Mouse (Mus musculus): ENCODE data around the gene Ms4a6c. TPM values are rescaled to one million over a fixed set of nuclear protein-coding genes. Genes with fewer than 3 reads are reported as not detected.
"Not testable (repeated sequence)": the region's sequence is repeated elsewhere in the genome, so short reads cannot be mapped to it uniquely, and the experiment has no call there.

Gene Ms4a6c
- total RNA-seq, 2 experiments from 2014 or later: 0.85 TPM; not detected in 1

DNA sequence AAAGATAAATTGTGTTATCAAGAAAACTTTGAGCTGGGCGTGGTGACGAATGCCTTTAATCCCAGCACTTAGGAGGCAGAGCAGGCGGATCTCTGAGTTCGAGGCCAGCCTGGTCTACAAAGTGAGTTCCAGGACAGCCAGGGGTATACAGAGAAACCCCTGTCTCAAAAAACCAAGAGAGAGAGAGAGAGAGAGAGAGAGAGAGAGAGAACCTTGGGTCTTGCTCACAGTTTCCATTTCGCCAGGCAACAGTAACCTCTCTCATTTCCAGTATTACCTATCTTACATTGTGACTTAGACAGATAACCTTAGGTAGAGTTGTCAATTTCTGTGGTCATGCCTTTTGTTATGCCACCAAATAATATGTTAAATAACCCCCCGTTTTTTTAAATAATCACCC is 27.2 kb downstream of the Ms4a6c start:
- ATAC-seq (replicated peaks; ENCODE audit: low FRiP score, low TSS enrichment, poor library complexity, severe bottlenecking): no peak

DNA sequence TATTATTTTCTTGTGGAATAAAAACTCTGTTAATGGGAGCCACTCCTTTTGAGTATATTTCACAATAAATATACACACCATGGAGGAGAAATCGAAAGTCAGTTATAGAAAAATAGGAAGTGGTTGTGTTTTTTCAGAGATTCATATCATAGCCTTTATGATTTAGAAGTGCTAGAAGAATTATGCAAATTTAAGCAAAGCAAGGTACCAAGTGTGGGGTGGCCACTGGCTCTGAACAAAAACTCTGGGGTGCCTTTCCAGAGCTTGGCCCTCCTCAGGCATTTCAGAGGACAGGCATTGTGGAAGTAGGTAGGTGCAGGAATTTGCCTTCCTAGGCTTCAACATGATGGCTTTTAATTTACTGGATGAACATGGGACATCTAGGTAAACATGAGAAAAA is 28.1 kb downstream of the Ms4a6c start:
- ATAC-seq (replicated peaks; ENCODE audit: low FRiP score, low TSS enrichment, poor library complexity, severe bottlenecking): not testable (repeated sequence)

DNA sequence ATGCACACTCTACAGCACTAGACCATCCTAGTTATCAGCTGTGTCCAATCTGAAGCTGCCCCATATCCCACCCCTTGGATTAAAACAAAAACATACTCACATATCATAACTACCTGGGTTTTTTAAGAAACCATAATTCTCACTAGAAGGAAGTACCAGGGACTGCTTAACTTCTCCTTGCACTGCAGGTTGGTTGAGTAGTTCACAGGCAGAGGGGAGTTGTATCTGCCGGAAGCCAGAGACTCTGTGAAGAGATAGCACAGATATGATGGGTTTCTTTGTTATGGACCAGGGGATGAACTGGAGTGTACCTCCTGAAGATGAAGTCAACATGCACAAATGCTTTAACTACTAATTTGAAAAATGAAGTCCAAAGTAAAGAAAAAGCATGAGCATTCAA is 31.6 kb downstream of the Ms4a6c start:
- ATAC-seq (replicated peaks; ENCODE audit: low FRiP score, low TSS enrichment, poor library complexity, severe bottlenecking): no peak

DNA sequence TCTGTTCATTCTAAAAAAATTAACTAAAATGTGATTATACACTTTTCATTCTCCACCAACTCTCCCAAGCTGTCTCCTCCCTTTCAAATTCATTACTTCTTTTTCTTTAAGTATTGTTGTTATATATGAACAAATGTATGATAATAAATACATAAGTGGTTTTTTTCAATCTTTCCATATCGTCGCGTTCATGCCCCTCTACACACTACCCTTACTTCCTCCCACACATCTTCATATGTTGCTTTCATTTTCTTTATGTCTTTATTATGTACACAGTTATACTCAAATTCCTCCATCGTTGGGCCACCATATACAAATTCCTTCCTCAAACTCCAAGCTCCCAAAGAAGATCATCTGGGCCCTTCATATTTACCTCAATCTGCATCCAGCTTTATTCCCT is 32.2 kb downstream of the Ms4a6c start:
- no peak for ATAC-seq (replicated peaks; ENCODE audit: low FRiP score, low TSS enrichment, poor library complexity, severe bottlenecking)

DNA sequence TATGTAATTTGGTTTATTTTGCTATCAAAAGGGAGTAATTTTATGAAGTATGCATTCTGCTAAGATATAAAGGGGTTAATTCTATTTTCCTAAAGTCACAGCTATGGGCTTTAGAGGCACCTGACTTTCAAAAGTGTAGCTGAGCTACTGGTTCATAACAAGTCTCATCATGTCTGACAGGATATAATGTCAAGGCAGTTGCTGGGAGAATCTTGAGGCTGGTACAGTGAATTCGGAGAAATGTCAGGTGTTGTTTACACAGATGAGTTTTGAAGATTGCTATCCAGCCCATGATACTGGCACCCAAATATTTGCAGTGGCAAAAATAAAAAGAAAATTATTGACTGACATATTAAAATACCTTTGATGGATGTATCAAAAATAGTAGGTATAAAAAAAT is 35.7 kb downstream of the Ms4a6c start:
- no peak for ATAC-seq (replicated peaks; ENCODE audit: low FRiP score, low TSS enrichment, poor library complexity, severe bottlenecking)

GRCm38 (mm10) chr19:11513458-11513857 is 44.3 kb downstream of the Ms4a6c start:
- ATAC-seq (replicated peaks; ENCODE audit: low FRiP score, low TSS enrichment, poor library complexity, severe bottlenecking): no peak

- ATAC-seq (replicated peaks; ENCODE audit: low FRiP score, low TSS enrichment, poor library complexity, severe bottlenecking): no peak
Observed at GRCm38 (mm10) chr19:11516246-11516645, 47.1 kb downstream of the Ms4a6c start, which contains the start of gene Ms4a6b. Ms4a6b (plus strand) TSS chr19:11516512.

GRCm38 (mm10) chr19:11516845-11517244 is 47.7 kb downstream of the Ms4a6c start:
- ATAC-seq (replicated peaks; ENCODE audit: low FRiP score, low TSS enrichment, poor library complexity, severe bottlenecking): no peak

DNA sequence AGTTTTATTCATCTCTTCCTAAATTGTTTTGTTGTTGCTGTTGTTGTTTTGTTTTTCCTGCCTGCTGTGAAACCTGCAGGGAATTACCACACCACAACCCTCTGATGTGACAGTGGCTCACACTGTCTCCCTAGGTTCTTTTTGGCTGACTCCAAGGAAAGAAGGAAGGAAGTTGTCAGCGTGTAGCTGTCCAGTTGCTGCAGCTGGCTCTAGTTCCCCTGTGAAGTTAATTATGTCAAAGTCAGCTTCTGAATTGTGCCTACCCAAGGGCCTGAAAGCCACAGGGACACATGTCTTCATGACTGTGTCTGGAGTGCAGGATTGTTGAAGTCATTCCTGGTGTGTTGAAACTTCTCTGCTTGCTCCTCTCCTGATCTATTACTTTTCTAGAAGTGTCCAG is 48.2 kb downstream of the Ms4a6c start:
- ATAC-seq (replicated peaks; ENCODE audit: low FRiP score, low TSS enrichment, poor library complexity, severe bottlenecking): not testable (repeated sequence)

GRCm38 (mm10) chr19:11518356-11518755 is 49.2 kb downstream of the Ms4a6c start:
- ATAC-seq (replicated peaks; ENCODE audit: low FRiP score, low TSS enrichment, poor library complexity, severe bottlenecking): not testable (repeated sequence)

GRCm38 (mm10) chr19:11520146-11520545 is 51.0 kb downstream of the Ms4a6c start:
- no peak for ATAC-seq (replicated peaks; ENCODE audit: low FRiP score, low TSS enrichment, poor library complexity, severe bottlenecking)

Other genes with a start within 250 kb of the Ms4a6c start
- gene Ms4a12, start 236.9 kb upstream of the Ms4a6c start, total RNA-seq (2014; fragmentation: Nextera tagmentation): not detected in 2 replicates
- not detected in 2 replicates for gene Ms4a12, start 236.9 kb upstream of the Ms4a6c start, total RNA-seq (2017)
- gene Ms4a1, start 203.1 kb upstream of the Ms4a6c start, total RNA-seq (2014; fragmentation: Nextera tagmentation): 3.3 TPM in 1 of 2 replicates, not detected in the other
- not detected in 2 replicates for gene Ms4a1, start 203.1 kb upstream of the Ms4a6c start, total RNA-seq (2017)
- gene Ms4a5, start 185.5 kb upstream of the Ms4a6c start, total RNA-seq (2014; fragmentation: Nextera tagmentation): not detected in 2 replicates
- gene Ms4a5, start 185.5 kb upstream of the Ms4a6c start, total RNA-seq (2017): not detected in 2 replicates
- gene Ms4a14, start 154.9 kb upstream of the Ms4a6c start, total RNA-seq (2014; fragmentation: Nextera tagmentation): not detected in 2 replicates
- gene Ms4a14, start 154.9 kb upstream of the Ms4a6c start, total RNA-seq (2017): not detected in 2 replicates
- not detected in 2 replicates for gene Ms4a7, start 133.2 kb upstream of the Ms4a6c start, total RNA-seq (2014; fragmentation: Nextera tagmentation)
- not detected in 2 replicates for gene Ms4a7, start 133.2 kb upstream of the Ms4a6c start, total RNA-seq (2017)
- gene Ms4a4a, start 93.8 kb upstream of the Ms4a6c start, total RNA-seq (2014; fragmentation: Nextera tagmentation): not detected in 2 replicates
- not detected in 2 replicates for gene Ms4a4a, start 93.8 kb upstream of the Ms4a6c start, total RNA-seq (2017)
- not detected in 2 replicates for gene Ms4a4c, start 64.6 kb upstream of the Ms4a6c start, total RNA-seq (2014; fragmentation: Nextera tagmentation)
- gene Ms4a4c, start 64.6 kb upstream of the Ms4a6c start, total RNA-seq (2017): not detected in 2 replicates
- 2.6 and 17.3 TPM in 2 replicates for gene Ms4a4b, start 25.8 kb upstream of the Ms4a6c start, total RNA-seq (2014; fragmentation: Nextera tagmentation)
- gene Ms4a4b, start 25.8 kb upstream of the Ms4a6c start, total RNA-seq (2017): 14.1 TPM in 1 of 2 replicates, not detected in the other
- gene Gm8369, start 16.6 kb downstream of the Ms4a6c start, total RNA-seq (2014; fragmentation: Nextera tagmentation): 0.59 and 1.0 TPM in 2 replicates
- not detected in 2 replicates for gene Gm8369, start 16.6 kb downstream of the Ms4a6c start, total RNA-seq (2017)
- 2.2 and 5.3 TPM in 2 replicates for gene Ms4a6b, start 47.1 kb downstream of the Ms4a6c start, total RNA-seq (2014; fragmentation: Nextera tagmentation)
- gene Ms4a6b, start 47.1 kb downstream of the Ms4a6c start, total RNA-seq (2017): 0.69 and 2.1 TPM in 2 replicates
- not detected in 2 replicates for gene Ms4a4d, start 67.4 kb downstream of the Ms4a6c start, total RNA-seq (2014; fragmentation: Nextera tagmentation)
- not detected in 2 replicates for gene Ms4a4d, start 67.4 kb downstream of the Ms4a6c start, total RNA-seq (2017)
- gene Ms4a6d, start 135.5 kb downstream of the Ms4a6c start, total RNA-seq (2014; fragmentation: Nextera tagmentation): not detected in 2 replicates
- not detected in 2 replicates for gene Ms4a6d, start 135.5 kb downstream of the Ms4a6c start, total RNA-seq (2017)
- gene Ms4a2, start 154.4 kb downstream of the Ms4a6c start, total RNA-seq (2014; fragmentation: Nextera tagmentation): 0.96 and 1.6 TPM in 2 replicates
- 2.8 and 5.3 TPM in 2 replicates for gene Ms4a2, start 154.4 kb downstream of the Ms4a6c start, total RNA-seq (2017)
- 5.3 TPM in 1 of 2 replicates, not detected in the other for gene Ms4a3, start 171.5 kb downstream of the Ms4a6c start, total RNA-seq (2014; fragmentation: Nextera tagmentation)
- gene Ms4a3, start 171.5 kb downstream of the Ms4a6c start, total RNA-seq (2017): 0.14 and 3.0 TPM in 2 replicates
- gene Oosp2, start 191.2 kb downstream of the Ms4a6c start, total RNA-seq (2014; fragmentation: Nextera tagmentation): not detected in 2 replicates
- not detected in 2 replicates for gene Oosp2, start 191.2 kb downstream of the Ms4a6c start, total RNA-seq (2017)
- gene Oosp1, start 221.8 kb downstream of the Ms4a6c start, total RNA-seq (2014; fragmentation: Nextera tagmentation): not detected in 2 replicates
- 3.4 TPM in 1 of 2 replicates, not detected in the other for gene Oosp1, start 221.8 kb downstream of the Ms4a6c start, total RNA-seq (2017)
- gene Oosp3, start 227.7 kb downstream of the Ms4a6c start, total RNA-seq (2014; fragmentation: Nextera tagmentation): not detected in 2 replicates
- not detected in 2 replicates for gene Oosp3, start 227.7 kb downstream of the Ms4a6c start, total RNA-seq (2017)

All from megakaryocyte-erythroid progenitor cell, adult 5-6 weeks (primary cell).